Mouse (Mus musculus): ENCODE measurements around the gene Qprt. TPM values are rescaled to one million over a fixed set of nuclear protein-coding genes. Genes with fewer than 3 reads are reported as not detected.

Gene Qprt
- total RNA-seq, 2 experiments from 2014 or later, result 0.19 to 0.20 TPM

Other genes starting within 250 kb of the Qprt start
- gene Taok2, start 237.5 kb downstream of the Qprt start, total RNA-seq (2021), result 10 to 100 TPM; 65.0 to 66.5 TPM
- gene Tmem219, start 199.3 kb downstream of the Qprt start, total RNA-seq (2021), result 10 to 100 TPM; 12.9 to 14.7 TPM
- 10 to 100 TPM; 10.4 to 10.7 TPM for gene Kctd13, start 193.3 kb downstream of the Qprt start, total RNA-seq (2021)
- under 1 TPM in 1 of 2 experiments, not detected in 1; 0.36 TPM for gene Asphd1, start 172.6 kb downstream of the Qprt start, total RNA-seq (2021)
- 10 to 100 TPM; 18.6 to 21.2 TPM for gene Sez6l2, start 171.7 kb downstream of the Qprt start, total RNA-seq (2021)
- 10 to 100 TPM; 69.2 to 72.1 TPM for gene Cdipt, start 146.3 kb downstream of the Qprt start, total RNA-seq (2021)
- under 1 TPM; 0.24 to 0.29 TPM for gene Cdiptos, start 146.1 kb downstream of the Qprt start, total RNA-seq (2021)
- gene Mvp, start 107.6 kb downstream of the Qprt start, total RNA-seq (2021), result 10 to 100 TPM; 27.2 to 28.4 TPM
- gene Pagr1b, start 105.7 kb downstream of the Qprt start, total RNA-seq (2021), result 1 to 10 TPM; 1.2 to 1.9 TPM
- gene Pagr1a, start 104.9 kb downstream of the Qprt start, total RNA-seq (2021), result 10 to 100 TPM; 10.4 to 14.8 TPM
- 10 to 100 TPM; 10.0 to 18.2 TPM for gene Gm42742, start 101.1 kb downstream of the Qprt start, total RNA-seq (2021)
- gene Prrt2, start 101.0 kb downstream of the Qprt start, total RNA-seq (2021), result 1 to 10 TPM; 1.6 to 2.0 TPM
- gene Maz, start 95.2 kb downstream of the Qprt start, total RNA-seq (2021), result 100 to 1,000 TPM; 152 TPM
- 10 to 100 TPM; 43.2 to 48.6 TPM for gene Kif22, start 79.8 kb downstream of the Qprt start, total RNA-seq (2021)
- not detected for gene Zg16, start 34.9 kb downstream of the Qprt start, total RNA-seq (2021)
- gene AI467606, start 30.9 kb downstream of the Qprt start, total RNA-seq (2021), result under 1 TPM; 0.71 to 0.74 TPM
- gene Spn, start 15.6 kb upstream of the Qprt start, total RNA-seq (2021), result under 1 TPM; 0.38 to 0.67 TPM
- gene Cd2bp2, start 73.8 kb upstream of the Qprt start, total RNA-seq (2021), result 10 to 100 TPM; 57.3 to 57.7 TPM
- gene Tbc1d10b, start 86.2 kb upstream of the Qprt start, total RNA-seq (2021), result 10 to 100 TPM; 41.0 to 42.5 TPM
- 10 to 100 TPM in 1 of 2 experiments, 1 to 10 TPM in 1; 3.1 to 33.0 TPM for gene Mylpf, start 86.7 kb upstream of the Qprt start, total RNA-seq (2021)
- 10 to 100 TPM in 1 of 2 experiments, 1 to 10 TPM in 1; 9.2 to 10.8 TPM for gene Zfp553, start 110.8 kb upstream of the Qprt start, total RNA-seq (2021)
- 10 to 100 TPM; 11.2 to 12.1 TPM for gene Sept1, start 110.9 kb upstream of the Qprt start, total RNA-seq (2021)
- gene Zfp771, start 122.0 kb upstream of the Qprt start, total RNA-seq (2021), result 10 to 100 TPM; 11.6 to 14.2 TPM
- 10 to 100 TPM; 62.0 to 64.5 TPM for gene Dctpp1, start 138.5 kb upstream of the Qprt start, total RNA-seq (2021)
- gene Sephs2, start 151.8 kb upstream of the Qprt start, total RNA-seq (2021), result 10 to 100 TPM; 44.2 to 45.7 TPM
- gene Itgal, start 174.0 kb upstream of the Qprt start, total RNA-seq (2021), result 1 to 10 TPM; 2.3 TPM
- 10 to 100 TPM; 36.1 to 41.4 TPM for gene Zfp768, start 223.4 kb upstream of the Qprt start, total RNA-seq (2021)

All from heart, postnatal 4 days (tissue).